Mouse (Mus musculus) heart, adult 2 months (tissue): ENCODE measurements around the gene Tob1. TPM values are rescaled to one million over a fixed set of nuclear protein-coding genes. Genes with fewer than 3 reads are reported as not detected.

Experiments
- DNase-seq, 2 experiments: peaks; one replicate each; pipeline ENCODE4 v3.0.0; 2021
- H3K27ac ChIP-seq: fragments of 200-600 bp; 2 replicates; pipeline ENCODE4 v1.8.1; 2022
- H3K27me3 ChIP-seq: fragments of 200-500 bp; 2 replicates; pipeline ENCODE4 v1.6.1; 2012; ENCODE audit warnings: mild to moderate bottlenecking, low read length, inconsistent platforms, mixed read lengths; ENCODE audit not compliant: control insufficient read depth, insufficient read depth
- H3K36me3 ChIP-seq: fragments of 200-500 bp; 2 replicates; pipeline ENCODE4 v1.6.1; 2012; ENCODE audit warnings: low read length, inconsistent platforms; ENCODE audit not compliant: control insufficient read depth, insufficient read depth
- H3K4me1 ChIP-seq: fragments of 200-500 bp; 2 replicates; pipeline ENCODE4 v1.6.1; 2011; ENCODE audit warnings: low read length; ENCODE audit not compliant: control insufficient read depth, insufficient read depth
- H3K4me3 ChIP-seq: fragments of 200-600 bp; 2 replicates; pipeline ENCODE4 v1.8.1; 2022
- H3K79me2 ChIP-seq: fragments of 200-500 bp; replicated peaks from 2 replicates; pipeline ENCODE4 v1.6.1; 2012; ENCODE audit warnings: mild to moderate bottlenecking, inconsistent platforms, low read length, moderate library complexity, mixed read lengths; ENCODE audit not compliant: control insufficient read depth, insufficient read depth
- H3K9ac ChIP-seq: fragments of 200-500 bp; 2 replicates; pipeline ENCODE4 v1.6.1; 2012; ENCODE audit warnings: low read depth, mild to moderate bottlenecking, control low read depth, inconsistent platforms, low read length, mixed read lengths
- CTCF ChIP-seq: fragments of 200-600 bp; IDR thresholded peaks from 2 replicates; pipeline ENCODE4 v1.8.1; 2022; ENCODE audit warnings: antibody characterized with exemption, mild to moderate bottlenecking, moderate library complexity
- EP300 ChIP-seq: fragments of 200-500 bp; IDR thresholded peaks from 2 replicates; pipeline ENCODE4 v1.6.1; 2011; ENCODE audit warnings: low read depth, low read length, control low read depth; ENCODE audit not compliant: insufficient read depth
- POLR2A ChIP-seq: fragments of 200-500 bp; IDR thresholded peaks from 2 replicates; pipeline ENCODE4 v1.6.1; 2011; ENCODE audit warnings: mild to moderate bottlenecking, low read depth, low read length, control low read depth; ENCODE audit not compliant: insufficient read depth
- WGBS: fragments of 180-500 bp; shearing (Covaris S2); methylation state at CpG from one replicate; pipeline ENCODE4 v1.1.7; 2018; 5-methylcytosine and 5-hydroxymethylcytosine counted together
- intact Hi-C: fragments of 180-260 bp; cut with DNase I; formaldehyde crosslinking; loops from one replicate; pipeline ENCODE4 v1.15.1; 2025
- polyA plus RNA-seq: library from polyadenylated mRNA; depleted of rRNA; stranded (reverse); fragments of >200 nt; gene quantifications from 2 replicates; pipeline ENCODE4 v1.2.3, GENCODE M21; 2012
- total RNA-seq, 2 experiments: library from RNA; stranded (reverse); gene quantifications; 2 replicates each; pipeline ENCODE4 v1.2.3; 2021

Tob1 gene
- total and polyA plus RNA-seq, 3 experiments: 29.0 to 55.1 (median 47.6) TPM

- H3K9ac ChIP-seq: no peak overlapping the region
- no peak for TF ChIP-seq CTCF
- 0 out of 2 replicates have a peak, but pooled peaks have one; percentile 64 for TF ChIP-seq EP300
- no peak for TF ChIP-seq POLR2A
- 79% methylated on average over 5 of the region's 5 CpGs for WGBS
- no peaks in the 10 kb centered on the region for H3K79me2 ChIP-seq
- H3K27me3 ChIP-seq: no peaks in the 10 kb centered on the region
- DNase-seq: no peak
- no peak overlapping the region for H3K4me3 ChIP-seq
- no peaks in the 10 kb centered on the region for H3K4me1 ChIP-seq
- intact Hi-C loops: no loop called here
- no peaks in the 10 kb centered on the region for H3K36me3 ChIP-seq
- H3K27ac ChIP-seq: no peak overlapping the region
Observed at GRCm38 (mm10) chr11:94171691-94172090, 39.6 kb upstream of the Tob1 start.

GRCm38 (mm10) chr11:94172186-94172585 is 39.1 kb upstream of the Tob1 start:
- no peak for TF ChIP-seq CTCF
- no peak for TF ChIP-seq EP300
- no peak for TF ChIP-seq POLR2A
- no peak overlapping the region for H3K4me3 ChIP-seq
- no peaks in the 10 kb centered on the region for H3K36me3 ChIP-seq
- no peaks in the 10 kb centered on the region for H3K79me2 ChIP-seq
- no peaks in the 10 kb centered on the region for H3K4me1 ChIP-seq
- no peak overlapping the region for H3K27ac ChIP-seq
- H3K27me3 ChIP-seq: no peaks in the 10 kb centered on the region
- WGBS: 78% methylated on average over 9 of the region's 9 CpGs
- no peak for DNase-seq
- H3K9ac ChIP-seq: no peak overlapping the region
- intact Hi-C loops: no loop called here

- Histone ChIP-seq H3K27me3 (no peaks in the 10 kb centered on the region), H3K79me2 (no peaks in the 10 kb centered on the region), H3K36me3 (no peaks in the 10 kb centered on the region), H3K9ac (no peak overlapping the region), H3K27ac (no peak overlapping the region), H3K4me3 (no peak overlapping the region), H3K4me1 (no peaks in the 10 kb centered on the region)
- no peak for DNase-seq
- TF ChIP-seq POLR2A (no peak), CTCF (no peak)
- intact Hi-C loops: no loop called here
- WGBS: 43% methylated on average over 4 of the region's 4 CpGs
Observed at GRCm38 (mm10) chr11:94173726-94174146, 37.5 kb upstream of the Tob1 start.

GRCm38 (mm10) chr11:94175288-94175687 is 36.0 kb upstream of the Tob1 start:
- Histone ChIP-seq H3K27me3 (no peaks in the 10 kb centered on the region), H3K9ac (no peak overlapping the region), H3K4me1 (no peaks in the 10 kb centered on the region), H3K36me3 (no peaks in the 10 kb centered on the region), H3K27ac (no peak overlapping the region), H3K79me2 (no peaks in the 10 kb centered on the region), H3K4me3 (no peak overlapping the region)
- no peak for DNase-seq
- 78% methylated on average over 7 of the region's 7 CpGs for WGBS
- TF ChIP-seq CTCF: no peak
- no peak for TF ChIP-seq EP300
- no peak for TF ChIP-seq POLR2A
- intact Hi-C loops: no loop called here

- Histone ChIP-seq H3K27me3 (no peaks in the 10 kb centered on the region), H3K79me2 (no peaks in the 10 kb centered on the region), H3K27ac (no peak overlapping the region), H3K4me1 (no peaks in the 10 kb centered on the region), H3K9ac (no peak overlapping the region), H3K4me3 (no peak overlapping the region), H3K36me3 (no peaks in the 10 kb centered on the region)
- 53% methylated on average over 8 of the region's 8 CpGs for WGBS
- intact Hi-C loops: no loop called here
- TF ChIP-seq CTCF (no peak), POLR2A (no peak), EP300 (no peak)
- DNase-seq: peak in 1 of 2 experiments; percentile 14
Observed at GRCm38 (mm10) chr11:94175694-94176093, 35.6 kb upstream of the Tob1 start.

- H3K27ac ChIP-seq: no peak overlapping the region
- WGBS: 63% methylated on average over 15 of the region's 15 CpGs
- DNase-seq: no peak
Observed at GRCm38 (mm10) chr11:94177841-94178585, 33.2 kb upstream of the Tob1 start.

More at GRCm38 (mm10) chr11:94177841-94178585, 33.2 kb upstream of the Tob1 start:
- H3K4me3 ChIP-seq: no peak overlapping the region
- TF ChIP-seq POLR2A (no peak), EP300 (no peak), CTCF (no peak)
- H3K4me1 ChIP-seq: no peaks in the 10 kb centered on the region; the same call in 1 of the 2 replicates
- intact Hi-C loops: no loop called here
- H3K79me2 ChIP-seq: no peaks in the 10 kb centered on the region
- no peaks in the 10 kb centered on the region for H3K27me3 ChIP-seq
- no peak overlapping the region for H3K9ac ChIP-seq
- H3K36me3 ChIP-seq: no peaks in the 10 kb centered on the region
